Mouse (Mus musculus): ENCODE measurements around the gene Ddx27.
A peak's percentile ranks its signal among the peaks of the same experiment; 100 is the strongest.

- TF ChIP-seq POLR2A (IDR thresholded peaks at IDR 0.05; ENCODE audit: insufficient read depth, low read length) (peak; percentile 34), CTCF (IDR thresholded peaks at IDR 0.05; ENCODE audit: low read depth, low read length) (no peak)
These were observed 47.5 kb downstream of the Ddx27 start for GRCm38 (mm10) chr2:167062497-167062911.
